Mouse (Mus musculus) gastrocnemius, postnatal 36 days (tissue): ENCODE results near the gene Slc35g3. TPM values are rescaled to one million over a fixed set of nuclear protein-coding genes. Genes with fewer than 3 reads are reported as not detected.

Source experiments
- DNase-seq, 2 experiments: peaks; one replicate each; pipeline ENCODE4 v3.0.0; 2022
- intact Hi-C: fragments of 180-260 bp; cut with DNase I; formaldehyde crosslinking; loops from one replicate; pipeline ENCODE4 v1.15.1; 2025
- total RNA-seq, 2 experiments: library from RNA; stranded (reverse); gene quantifications; 2 replicates each; pipeline ENCODE4 v1.2.3; 2021

Slc35g3 gene
- total RNA-seq, 2 experiments from 2014 or later: not detected

- intact Hi-C loops: no loop called here
- DNase-seq: no peak
These were observed 51.3 kb downstream of the Slc35g3 start for GRCm38 (mm10) chr11:69710470-69710869.

Other genes starting within 250 kb of the Slc35g3 start
- under 1 TPM; 0.13 to 0.27 TPM for gene Dnah2, start 212.9 kb downstream of the Slc35g3 start, total RNA-seq
- gene Efnb3, start 201.8 kb downstream of the Slc35g3 start, total RNA-seq: under 1 TPM; 0.23 to 0.62 TPM
- gene Wrap53, start 181.7 kb downstream of the Slc35g3 start, total RNA-seq: 1 to 10 TPM; 2.6 to 2.8 TPM
- gene Trp53, start 181.6 kb downstream of the Slc35g3 start, total RNA-seq: 10 to 100 TPM; 10.7 to 15.8 TPM
- gene Atp1b2, start 156.0 kb downstream of the Slc35g3 start, total RNA-seq: 100 to 1,000 TPM; 380 to 461 TPM
- gene Shbg, start 144.1 kb downstream of the Slc35g3 start, total RNA-seq: not detected
- gene Sat2, start 139.9 kb downstream of the Slc35g3 start, total RNA-seq: 1 to 10 TPM; 3.0 to 3.2 TPM
- gene Fxr2, start 129.0 kb downstream of the Slc35g3 start, total RNA-seq: 10 to 100 TPM; 77.7 to 91.9 TPM
- not detected for gene Sox15, start 106.7 kb downstream of the Slc35g3 start, total RNA-seq
- 1 to 10 TPM; 8.0 to 8.3 TPM for gene Mpdu1, start 99.3 kb downstream of the Slc35g3 start, total RNA-seq
- 1 to 10 TPM; 2.6 to 3.2 TPM for gene Cd68, start 95.8 kb downstream of the Slc35g3 start, total RNA-seq
- gene Eif4a1, start 89.5 kb downstream of the Slc35g3 start, total RNA-seq: 100 to 1,000 TPM in 1 of 2 experiments, 10 to 100 TPM in 1; 74.1 to 103 TPM
- gene Senp3, start 79.9 kb downstream of the Slc35g3 start, total RNA-seq: 10 to 100 TPM; 22.7 TPM
- under 1 TPM; 0.39 to 0.92 TPM for gene Tnfsf13, start 76.2 kb downstream of the Slc35g3 start, total RNA-seq
- gene Tnfsf12, start 66.1 kb downstream of the Slc35g3 start, total RNA-seq: 10 to 100 TPM in 1 of 2 experiments, 1 to 10 TPM in 1; 8.6 to 10.4 TPM
- 1 to 10 TPM; 1.3 to 1.5 TPM for gene Tnfsfm13, start 65.9 kb downstream of the Slc35g3 start, total RNA-seq
- 10 to 100 TPM; 28.7 to 29.2 TPM for gene Polr2a, start 3.3 kb downstream of the Slc35g3 start, total RNA-seq
- gene Zbtb4, start 3.9 kb upstream of the Slc35g3 start, total RNA-seq: 10 to 100 TPM; 24.3 to 26.2 TPM
- 10 to 100 TPM; 29.2 to 33.1 TPM for gene Chrnb1, start 34.0 kb upstream of the Slc35g3 start, total RNA-seq
- 1 to 10 TPM; 4.6 to 4.8 TPM for gene Fgf11, start 39.9 kb upstream of the Slc35g3 start, total RNA-seq
- gene Tmem102, start 43.7 kb upstream of the Slc35g3 start, total RNA-seq: under 1 TPM; 0.12 to 0.20 TPM
- gene Gm39566, start 53.3 kb upstream of the Slc35g3 start, total RNA-seq: not detected
- gene Spem2, start 56.5 kb upstream of the Slc35g3 start, total RNA-seq: not detected
- gene Spem1, start 60.2 kb upstream of the Slc35g3 start, total RNA-seq: not detected
- gene Nlgn2, start 75.8 kb upstream of the Slc35g3 start, total RNA-seq: 1 to 10 TPM; 2.4 to 2.9 TPM
- gene Tmem256, start 76.5 kb upstream of the Slc35g3 start, total RNA-seq: 100 to 1,000 TPM; 104 to 140 TPM
- 10 to 100 TPM; 10.6 to 11.2 TPM for gene Plscr3, start 84.4 kb upstream of the Slc35g3 start, total RNA-seq
- not detected for gene Tnk1, start 96.8 kb upstream of the Slc35g3 start, total RNA-seq
- not detected for gene Tmem95, start 116.0 kb upstream of the Slc35g3 start, total RNA-seq
- gene Kctd11, start 119.4 kb upstream of the Slc35g3 start, total RNA-seq: 1 to 10 TPM; 1.3 to 1.5 TPM
- gene Acap1, start 133.6 kb upstream of the Slc35g3 start, total RNA-seq: 1 to 10 TPM in 1 of 2 experiments, under 1 TPM in 1; 0.27 to 1.1 TPM
- gene 2810408A11Rik, start 139.0 kb upstream of the Slc35g3 start, total RNA-seq: under 1 TPM in 1 of 2 experiments, not detected in 1; 0.59 TPM
- 10 to 100 TPM; 22.9 to 23.1 TPM for gene Neurl4, start 139.1 kb upstream of the Slc35g3 start, total RNA-seq
- gene Gps2, start 151.9 kb upstream of the Slc35g3 start, total RNA-seq: 10 to 100 TPM; 33.9 to 42.5 TPM
- gene Eif5a, start 160.0 kb upstream of the Slc35g3 start, total RNA-seq: 100 to 1,000 TPM; 402 to 432 TPM
- gene Ybx2, start 173.8 kb upstream of the Slc35g3 start, total RNA-seq: 10 to 100 TPM in 1 of 2 experiments, 1 to 10 TPM in 1; 5.4 to 10.6 TPM
- gene Slc2a4, start 186.2 kb upstream of the Slc35g3 start, total RNA-seq: 100 to 1,000 TPM; 382 to 407 TPM
- not detected for gene Cldn7, start 202.8 kb upstream of the Slc35g3 start, total RNA-seq
- gene Ctdnep1, start 219.2 kb upstream of the Slc35g3 start, total RNA-seq: 100 to 1,000 TPM; 171 to 246 TPM
- gene Elp5, start 220.5 kb upstream of the Slc35g3 start, total RNA-seq: 10 to 100 TPM; 29.0 to 34.6 TPM
- gene Gabarap, start 229.2 kb upstream of the Slc35g3 start, total RNA-seq: 100 to 1,000 TPM; 142 to 178 TPM
- gene Phf23, start 233.8 kb upstream of the Slc35g3 start, total RNA-seq: 10 to 100 TPM; 12.6 to 16.5 TPM
- 1 to 10 TPM; 3.3 to 4.6 TPM for gene Dvl2, start 238.6 kb upstream of the Slc35g3 start, total RNA-seq